Mouse (Mus musculus) kidney, adult 2 months (tissue): ENCODE results near the gene Pdzrn3. TPM values are rescaled to one million over a fixed set of nuclear protein-coding genes. Genes with fewer than 3 reads are reported as not detected.

Experiments used
- DNase-seq: peaks from one replicate; pipeline ENCODE4 v3.0.0; 2021
- H3K27ac ChIP-seq: fragments of 200-500 bp; 2 replicates; pipeline ENCODE4 v1.5.1; 2012; ENCODE audit warnings: low read depth, low read length, control low read depth, inconsistent platforms; ENCODE audit not compliant: insufficient read depth
- H3K27me3 ChIP-seq: fragments of 200-500 bp; replicated peaks from 2 replicates; pipeline ENCODE4 v1.6.1; 2012; ENCODE audit warnings: mild to moderate bottlenecking, moderate library complexity, low read length, inconsistent platforms; ENCODE audit not compliant: control insufficient read depth, insufficient read depth
- H3K36me3 ChIP-seq: fragments of 200-500 bp; 2 replicates; pipeline ENCODE4 v1.6.1; 2012; ENCODE audit warnings: mild to moderate bottlenecking, moderate library complexity, low read length, inconsistent platforms; ENCODE audit not compliant: control insufficient read depth, insufficient read depth
- H3K4me1 ChIP-seq: fragments of 200-500 bp; 2 replicates; pipeline ENCODE4 v1.6.1; 2011; ENCODE audit warnings: low read length; ENCODE audit not compliant: control insufficient read depth, insufficient read depth
- H3K4me3 ChIP-seq: fragments of 200-500 bp; 2 replicates; pipeline ENCODE4 v1.5.1; 2011; ENCODE audit warnings: mild to moderate bottlenecking, low read depth, low read length, control low read depth; ENCODE audit not compliant: insufficient read depth
- CTCF ChIP-seq: fragments of 200-500 bp; conservative IDR thresholded peaks from 2 replicates; pipeline ENCODE4 v1.5.1; 2011; ENCODE audit warnings: low read depth, mild to moderate bottlenecking, control low read depth, low read length, moderate library complexity, mixed read lengths; ENCODE audit not compliant: insufficient read depth, insufficient read length
- POLR2A ChIP-seq: fragments of 200-500 bp; IDR thresholded peaks from one replicate; pipeline ENCODE4 v1.6.1; 2011; ENCODE audit warnings: low read depth, low read length, control low read depth
- WGBS: fragments of 180-500 bp; shearing (Covaris S2); methylation state at CpG from one replicate; pipeline ENCODE4 v1.1.7; 2018; 5-methylcytosine and 5-hydroxymethylcytosine counted together
- polyA plus RNA-seq: library from polyadenylated mRNA; depleted of rRNA; stranded (reverse); fragments of >200 nt; gene quantifications from 2 replicates; pipeline ENCODE4 v1.2.3, GENCODE M21; 2012

Pdzrn3 gene
- polyA plus RNA-seq, 1 experiment: 11.9 TPM

GRCm38 (mm10) chr6:101311446-101311845, 66.3 kb downstream of the Pdzrn3 start:
- Histone ChIP-seq H3K36me3 (no peaks in the 10 kb centered on the region), H3K27ac (no peak overlapping the region), H3K27me3 (no peaks in the 10 kb centered on the region), H3K4me3 (no peak overlapping the region), H3K4me1 (no peaks in the 10 kb centered on the region)
- DNase-seq: no peak
- WGBS: 46% methylated on average over 6 of the region's 6 CpGs
- TF ChIP-seq CTCF: no peak
- no peak for TF ChIP-seq POLR2A

DNA sequence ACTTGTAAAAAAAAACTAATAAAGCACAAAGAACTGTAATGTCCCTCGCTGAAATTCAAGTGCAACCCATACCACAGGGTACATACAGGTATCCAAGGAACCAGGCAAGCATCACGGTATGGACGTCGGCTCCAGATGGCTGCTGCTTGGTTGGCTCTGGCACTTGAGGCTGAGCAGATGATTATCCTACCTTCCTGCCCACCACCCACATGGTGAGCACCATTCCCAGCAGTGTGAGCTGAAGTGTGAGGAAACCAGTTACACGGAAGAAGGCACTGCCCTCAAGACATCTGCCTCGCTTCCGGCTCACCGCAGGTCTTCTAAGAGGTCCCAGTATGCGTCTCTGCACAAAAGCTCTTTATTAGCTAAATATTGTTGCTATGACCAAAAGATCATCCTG, 67.2 kb downstream of the Pdzrn3 start:
- TF ChIP-seq CTCF (no peak), POLR2A (no peak)
- Histone ChIP-seq H3K27me3 (no peaks in the 10 kb centered on the region), H3K27ac (no peak overlapping the region), H3K4me3 (no peak overlapping the region), H3K4me1 (no peaks in the 10 kb centered on the region), H3K36me3 (no peaks in the 10 kb centered on the region)
- 86% methylated on average over 9 of the region's 9 CpGs for WGBS
- DNase-seq: no peak

GRCm38 (mm10) chr6:101307964-101308531, 69.6 kb downstream of the Pdzrn3 start:
- H3K4me1 ChIP-seq: no peaks in the 10 kb centered on the region
- H3K27me3 ChIP-seq: no peaks in the 10 kb centered on the region
- no peak overlapping the region for H3K27ac ChIP-seq
- no peak for DNase-seq
- WGBS: 77% methylated on average over 11 of the region's 11 CpGs
- TF ChIP-seq POLR2A (no peak), CTCF (no peak)
- no peak overlapping the region for H3K4me3 ChIP-seq
- no peaks in the 10 kb centered on the region for H3K36me3 ChIP-seq

DNA sequence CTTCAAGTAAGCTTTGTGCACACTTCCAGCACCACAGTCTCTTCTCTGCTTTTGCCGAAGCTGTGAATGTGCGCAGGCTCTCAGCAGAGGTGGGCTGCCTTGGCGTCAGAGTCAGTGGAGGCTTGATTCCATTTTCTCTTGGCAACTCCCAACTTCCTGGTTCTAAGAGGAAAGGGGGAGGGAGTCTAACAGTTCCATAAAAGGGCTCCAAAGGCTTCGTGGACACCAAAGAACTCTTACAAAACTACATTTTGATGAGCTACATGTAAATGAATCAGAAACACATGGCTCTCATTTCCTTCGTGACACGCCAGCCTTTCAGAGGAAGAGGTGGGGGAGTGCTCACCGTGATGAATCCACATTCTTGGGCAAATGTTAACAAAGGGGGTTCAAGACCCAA, 70.9 kb downstream of the Pdzrn3 start:
- Histone ChIP-seq H3K4me1 (no peaks in the 10 kb centered on the region), H3K27me3 (no peaks in the 10 kb centered on the region), H3K27ac (no peak overlapping the region), H3K4me3 (no peak overlapping the region), H3K36me3 (no peaks in the 10 kb centered on the region)
- no peak for DNase-seq
- TF ChIP-seq CTCF: no peak
- TF ChIP-seq POLR2A: no peak
- WGBS: 74% methylated on average over 7 of the region's 7 CpGs

DNA sequence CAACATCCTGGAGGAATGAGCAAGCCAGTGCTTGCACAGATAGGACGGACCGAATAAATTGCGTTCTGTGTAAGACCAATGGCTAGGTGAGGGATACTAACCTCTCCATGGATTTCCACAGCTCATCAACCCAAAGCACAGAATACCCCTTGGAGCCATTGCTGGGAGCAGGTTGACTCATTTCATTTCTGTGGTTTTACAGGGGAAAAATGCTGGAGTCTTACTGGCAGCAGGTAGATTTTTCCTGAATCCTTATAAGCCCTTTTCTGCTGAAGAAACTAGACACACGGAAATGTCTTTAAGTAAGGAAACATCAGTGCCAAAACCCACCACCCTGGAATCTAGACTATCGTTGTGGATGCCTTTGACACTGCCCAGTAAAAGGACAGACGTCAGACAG, 72.2 kb downstream of the Pdzrn3 start:
- H3K27ac ChIP-seq: no peak overlapping the region
- no peak for DNase-seq
- no peak for TF ChIP-seq CTCF
- no peak for TF ChIP-seq POLR2A

DNA sequence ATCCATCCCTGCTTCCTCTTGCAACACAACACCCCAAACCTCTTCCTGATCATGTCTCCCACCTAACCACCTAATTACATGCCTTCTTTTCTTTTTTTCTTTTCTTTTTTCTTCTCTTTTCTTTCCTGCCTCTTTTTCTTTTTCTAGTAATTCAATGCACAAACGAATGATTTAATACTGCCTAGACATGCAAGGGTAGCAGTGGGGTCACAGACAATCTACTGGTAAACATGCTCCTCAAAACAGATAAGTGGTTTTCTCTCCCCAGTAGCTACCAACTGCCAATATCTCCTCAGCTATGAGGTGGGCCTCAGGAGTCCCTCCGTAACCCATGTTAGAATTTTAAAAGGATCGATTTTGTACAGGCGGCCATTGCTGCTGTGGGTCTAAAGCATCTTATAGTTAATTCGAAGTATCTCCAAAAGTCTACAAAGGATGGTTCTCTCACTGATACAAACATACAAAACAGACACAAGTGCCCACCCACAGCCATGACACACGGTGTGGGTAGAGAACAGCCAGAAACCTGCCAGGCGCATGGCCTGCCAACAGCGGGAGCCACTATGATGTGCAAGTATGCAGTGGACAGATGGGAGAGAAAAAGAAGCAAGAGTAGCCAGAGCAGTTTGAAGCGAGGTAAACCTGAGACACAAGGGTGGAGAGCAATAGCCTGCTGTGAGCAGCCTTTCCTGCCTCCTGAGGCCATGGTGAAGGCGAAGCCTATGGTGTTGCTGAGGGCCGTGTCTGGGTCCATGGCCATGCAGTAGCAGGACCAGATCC, 73.5 kb downstream of the Pdzrn3 start:
- H3K27me3 ChIP-seq: no peaks in the 10 kb centered on the region
- H3K4me1 ChIP-seq: no peaks in the 10 kb centered on the region
- TF ChIP-seq CTCF (no peak), POLR2A (no peak)
- no peak overlapping the region for H3K4me3 ChIP-seq
- H3K36me3 ChIP-seq: no peaks in the 10 kb centered on the region
- WGBS: 93% methylated on average over 11 of the region's 11 CpGs
- no peak for DNase-seq
- H3K27ac ChIP-seq: no peak overlapping the region

More for the DNA sequence above, 72.2 kb downstream of the Pdzrn3 start:
- Histone ChIP-seq H3K36me3 (no peaks in the 10 kb centered on the region), H3K4me3 (no peak overlapping the region), H3K4me1 (no peaks in the 10 kb centered on the region), H3K27me3 (no peaks in the 10 kb centered on the region)
- 93% methylated on average over 6 of the region's 6 CpGs for WGBS

GRCm38 (mm10) chr6:101303501-101303900, 74.2 kb downstream of the Pdzrn3 start:
- Histone ChIP-seq H3K27me3 (no peaks in the 10 kb centered on the region), H3K27ac (no peak overlapping the region), H3K4me3 (no peak overlapping the region), H3K36me3 (no peaks in the 10 kb centered on the region), H3K4me1 (no peaks in the 10 kb centered on the region)
- no peak for TF ChIP-seq POLR2A
- TF ChIP-seq CTCF: no peak
- DNase-seq: no peak
- 97% methylated on average over 1 of the region's 1 CpGs for WGBS

GRCm38 (mm10) chr6:101301154-101301553, 76.5 kb downstream of the Pdzrn3 start:
- TF ChIP-seq CTCF (no peak), POLR2A (no peak)
- Histone ChIP-seq H3K4me1 (no peaks in the 10 kb centered on the region), H3K27ac (no peak overlapping the region), H3K27me3 (no peaks in the 10 kb centered on the region), H3K4me3 (no peak overlapping the region), H3K36me3 (no peaks in the 10 kb centered on the region)
- 95% methylated on average over 8 of the region's 8 CpGs for WGBS
- DNase-seq: no peak
